Mouse (Mus musculus) erythroblast, embryonic 14.5 days (primary cell): ENCODE results near the gene Secisbp2l.

Experiments
- GATA1 ChIP-seq: IDR thresholded peaks from 2 replicates; pipeline ENCODE4 v1.6.1; 2012; ENCODE audit warnings: low read length, inconsistent platforms, mixed read lengths
- TAL1 ChIP-seq: IDR thresholded peaks from 3 replicates; pipeline ENCODE4 v1.6.1; 2012; ENCODE audit warnings: low read length, inconsistent platforms, mixed read lengths

- no peak for TF ChIP-seq TAL1
- no peak for TF ChIP-seq GATA1
Observed at GRCm38 (mm10) chr2:125790242-125790641, 7.6 kb upstream of the Secisbp2l start.
